ENCODE assay signal across 8 mouse cellular contexts in the genomic region with DNA sequence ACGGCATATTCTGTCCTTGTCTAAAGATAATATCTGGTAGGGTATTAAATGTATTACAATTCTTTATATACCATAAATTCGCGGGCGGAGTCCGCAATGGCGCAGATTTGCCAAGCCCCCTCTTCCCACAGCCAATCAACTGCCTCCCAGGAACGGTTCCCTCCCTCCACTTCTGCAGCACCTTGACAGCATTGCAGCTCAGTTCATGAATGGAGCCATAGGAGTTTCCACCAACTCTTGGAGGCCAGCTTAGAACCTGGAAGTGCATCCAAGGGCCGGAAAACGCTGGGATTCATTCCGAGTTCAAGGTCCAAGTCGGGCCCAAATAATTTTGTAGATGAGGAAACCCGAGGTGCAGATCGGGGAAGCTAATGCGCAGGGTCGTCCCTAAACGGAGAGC. TPM values are rescaled to one million over a fixed set of nuclear protein-coding genes. Genes with fewer than 3 reads are reported as not detected.
DNase-seq lines count a peak whose midpoint lies in the region; ATAC-seq and TF ChIP-seq lines count a peak whose summit lies in the region.

Pex16 (plus strand) TSS at position 163 of the 400 bp plus-strand sequence.
Large2 (minus strand) TSS at position 356 of the 400 bp plus-strand sequence.

- H3K36me3 ChIP-seq in heart, embryonic 12.5 days: peaks cover 21% of the 10 kb centered on the region
- peaks cover 12% of the 10 kb centered on the region for H3K36me3 ChIP-seq in spleen, adult 2 months (ENCODE audit: control insufficient read depth, insufficient read depth, low read length)

- WGBS in heart, embryonic 12.5 days: 1% methylated on average over 16 of the region's 16 CpGs
- under 1% methylated on average over 16 of the region's 16 CpGs for WGBS in spleen, adult 2 months

- H3K9me3 ChIP-seq in heart, embryonic 12.5 days (replicated peaks): no peaks in the 10 kb centered on the region

- peak within 1 kb of the TSS; percentile 83 for H3K4me3 ChIP-seq in heart, embryonic 12.5 days
- peak within 1 kb of the TSS; percentile 90 for H3K4me3 ChIP-seq in spleen, adult 2 months (ENCODE audit: extremely low read depth, insufficient read depth, insufficient read length)

- peaks cover 42% of the 10 kb centered on the region for H3K27me3 ChIP-seq in heart, embryonic 12.5 days (replicated peaks)
- peaks cover 11% of the 10 kb centered on the region for H3K27me3 ChIP-seq in spleen, adult 2 months (ENCODE audit: control insufficient read depth, insufficient read depth, low read length)

- no peak for TF ChIP-seq CTCF in spleen, adult 2 months (IDR thresholded peaks at IDR 0.05; ENCODE audit: extremely low read depth, insufficient read depth, insufficient read length, insufficient replicate concordance)

- DNase-seq in urinary bladder, postnatal 14 days (ENCODE audit: low spot score): peak; percentile 47
- no peak for DNase-seq in urinary bladder, postnatal 25 days (ENCODE audit: low spot score)
- DNase-seq in cerebellum, adult 9-11 months: peak; percentile 75
- DNase-seq in kidney, postnatal 25 days: peak; percentile 44 to 69
- peak; percentile 51 for DNase-seq in lung, postnatal 25 days (ENCODE audit: low spot score)
- DNase-seq in spleen, adult 2 months (ENCODE audit: low read depth in 1 of 2, low spot score in 2 of 2): peak; percentile 29 to 40
- no peak for DNase-seq in ovary, postnatal 14 days (ENCODE audit: low spot score)

- no peak for TF ChIP-seq POLR2A in spleen, adult 2 months (IDR thresholded peaks at IDR 0.05; ENCODE audit: low read depth, low read length)

- peaks cover 38% of the 10 kb centered on the region for H3K4me1 ChIP-seq in heart, embryonic 12.5 days (replicated peaks)
- H3K4me1 ChIP-seq in spleen, adult 2 months (ENCODE audit: control insufficient read depth, insufficient read depth, insufficient read length): peaks cover 18% of the 10 kb centered on the region

- H3K27ac ChIP-seq in heart, embryonic 12.5 days (ENCODE audit: poor library complexity, severe bottlenecking): peak within 1 kb of the TSS; percentile 84
- peak within 1 kb of the TSS; percentile 76 for H3K27ac ChIP-seq in spleen, adult 2 months (ENCODE audit: insufficient read depth, low read length)

- H3K9ac ChIP-seq in heart, embryonic 12.5 days: peak within 1 kb of the TSS; percentile 85

- ATAC-seq in heart, embryonic 12.5 days (ENCODE audit: insufficient number of reproducible peaks, low FRiP score): peak; percentile 26; the same call in 1 of the 2 replicates

- H3K4me2 ChIP-seq in heart, embryonic 12.5 days: peak within 1 kb of the TSS; percentile 97

RNA-seq across cellular contexts. Expression of gene Pex16, which starts in this region (rescaled TPM):
- polyA plus RNA-seq in heart, embryonic 12.5 days (2016; fragmentation: Nextera tagmentation; extraction: Ambion mirVana): 14.1 and 16.0 TPM in 2 replicates
- polyA plus RNA-seq in spleen, adult 2 months (2012; rRNA removed): 36.9 and 47.5 TPM in 2 replicates

RNA-seq across cellular contexts. Expression of gene Large2, which starts in this region (rescaled TPM):
- 1.2 and 1.8 TPM in 2 replicates for polyA plus RNA-seq in heart, embryonic 12.5 days (2016; fragmentation: Nextera tagmentation; extraction: Ambion mirVana)
- polyA plus RNA-seq in spleen, adult 2 months (2012; rRNA removed): 1.9 and 2.5 TPM in 2 replicates

Comparison
In these comparisons a context has a peak if more than half of its experiments do, and no peak if none do; other contexts are left out.
1. DNase-seq: peak in urinary bladder, postnatal 14 days (single experiment), cerebellum, adult 9-11 months (single experiment), kidney, postnatal 25 days (2 of 2), lung, postnatal 25 days (single experiment) and spleen, adult 2 months (2 of 2); none in urinary bladder, postnatal 25 days (single experiment) and ovary, postnatal 14 days (single experiment).